Mouse (Mus musculus): ENCODE measurements around the gene Ctcfl. TPM values are rescaled to one million over a fixed set of nuclear protein-coding genes. Genes with fewer than 3 reads are reported as not detected.

The Ctcfl gene
- total RNA-seq, 1 experiment = 8.9 TPM

DNA sequence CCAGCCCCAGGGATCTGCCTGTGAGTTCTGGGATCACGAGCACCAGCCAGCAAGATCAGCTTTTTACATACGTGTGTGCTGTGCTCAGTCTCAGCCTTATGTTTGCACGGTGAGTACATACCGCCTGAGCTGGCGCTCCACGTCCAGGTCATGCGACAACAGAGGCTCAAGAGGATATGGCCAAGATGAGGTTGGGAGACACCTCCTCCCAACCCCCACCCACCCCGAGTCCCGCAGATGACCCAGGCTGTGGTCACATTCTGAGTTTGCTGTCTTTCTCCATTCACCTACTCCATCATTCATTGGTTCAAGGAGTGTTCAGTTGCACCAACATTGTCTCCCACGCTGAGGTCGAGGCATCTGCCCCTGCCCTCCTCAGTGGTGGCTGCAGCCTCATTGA, 34.5 kb downstream of the Ctcfl start:
- Histone ChIP-seq H3K36me3 (ENCODE audit: control insufficient read depth, insufficient read depth, low read length, poor library complexity, severe bottlenecking) (no peaks in the 10 kb centered on the region), H3K4me3 (ENCODE audit: insufficient read depth in 1 of 2, low read depth in 1 of 2, low read length in 2 of 2, poor library complexity in 1 of 2, severe bottlenecking in 1 of 2) (no peak overlapping the region), H3K9me3 (ENCODE audit: control insufficient read depth, insufficient read depth, low read depth, low read length) (no peaks in the 10 kb centered on the region), H3K9ac (ENCODE audit: insufficient read depth, low read depth, low read length, poor library complexity, severe bottlenecking) (no peak overlapping the region), H3K4me1 (ENCODE audit: control insufficient read depth in 2 of 2, insufficient read depth in 2 of 2, low read length in 2 of 2, poor library complexity in 1 of 2) (peaks cover 0 to 9% of the 10 kb centered on the region in 2 experiments; a peak in 1 of 4 replicates), H3K27ac (ENCODE audit: insufficient read depth, low read depth, low read length, poor library complexity, severe bottlenecking) (no peak overlapping the region)
- no peak for DNase-seq (ENCODE audit: low read depth, low spot score)
- in situ Hi-C loops (cut with MboI; ENCODE audit: low sequenced_read_pairs in 2 of 2, unreplicated experiment in 2 of 2) = loop anchor here in 1 of 2 experiments (10.0 kb wide), 1 partner anchor 250 kb away; no protein-coding TSS in a partner anchor
- TF ChIP-seq ZNF384 (IDR thresholded peaks at IDR 0.05; ENCODE audit: low read depth, low read length) = no peak
- no peak for TF ChIP-seq ZC3H11A (IDR thresholded peaks at IDR 0.05; ENCODE audit: borderline replicate concordance, low read depth, low read length)
- no peak for TF ChIP-seq CHD2 (IDR thresholded peaks at IDR 0.05; ENCODE audit: low read depth, low read length)
- TF ChIP-seq HCFC1 (IDR thresholded peaks at IDR 0.05; ENCODE audit: borderline replicate concordance, insufficient read depth, low read length) = no peak
- no peak for TF ChIP-seq MAFK (IDR thresholded peaks at IDR 0.05; ENCODE audit: insufficient read depth, low read depth, low read length)

GRCm38 (mm10) chr2:173083712-173084475, 35.4 kb downstream of the Ctcfl start:
- no peak overlapping the region for H3K27ac ChIP-seq (ENCODE audit: insufficient read depth, low read depth, low read length, poor library complexity, severe bottlenecking)
- in situ Hi-C loops (cut with MboI; ENCODE audit: low sequenced_read_pairs in 2 of 2, unreplicated experiment in 2 of 2) = loop anchor here in 1 of 2 experiments (10.0 kb wide), 1 partner anchor 249 kb away; no protein-coding TSS in a partner anchor

GRCm38 (mm10) chr2:173083106-173083505, 36.2 kb downstream of the Ctcfl start:
- DNase-seq (ENCODE audit: low read depth, low spot score) = no peak
- in situ Hi-C loops (cut with MboI; ENCODE audit: low sequenced_read_pairs in 2 of 2, unreplicated experiment in 2 of 2) = loop anchor here in 1 of 2 experiments (10.0 kb wide), 1 partner anchor 248 kb away; no protein-coding TSS in a partner anchor
- Histone ChIP-seq H3K9me3 (ENCODE audit: control insufficient read depth, insufficient read depth, low read depth, low read length) (no peaks in the 10 kb centered on the region), H3K27ac (ENCODE audit: insufficient read depth, low read depth, low read length, poor library complexity, severe bottlenecking) (no peak overlapping the region), H3K4me3 (ENCODE audit: insufficient read depth in 1 of 2, low read depth in 1 of 2, low read length in 2 of 2, poor library complexity in 1 of 2, severe bottlenecking in 1 of 2) (no peak overlapping the region), H3K9ac (ENCODE audit: insufficient read depth, low read depth, low read length, poor library complexity, severe bottlenecking) (peak overlapping the region; percentile 41; the same call in 1 of the 2 replicates), H3K36me3 (ENCODE audit: control insufficient read depth, insufficient read depth, low read length, poor library complexity, severe bottlenecking) (no peaks in the 10 kb centered on the region), H3K4me1 (ENCODE audit: control insufficient read depth in 2 of 2, insufficient read depth in 2 of 2, low read length in 2 of 2, poor library complexity in 1 of 2) (peaks cover 0 to 9% of the 10 kb centered on the region in 2 experiments; a peak in 1 of 4 replicates)
- TF ChIP-seq MAFK (IDR thresholded peaks at IDR 0.05; ENCODE audit: insufficient read depth, low read depth, low read length) (no peak), CHD2 (IDR thresholded peaks at IDR 0.05; ENCODE audit: low read depth, low read length) (no peak), ZNF384 (IDR thresholded peaks at IDR 0.05; ENCODE audit: low read depth, low read length) (no peak), HCFC1 (IDR thresholded peaks at IDR 0.05; ENCODE audit: borderline replicate concordance, insufficient read depth, low read length) (no peak), ZC3H11A (IDR thresholded peaks at IDR 0.05; ENCODE audit: borderline replicate concordance, low read depth, low read length) (no peak)

More at GRCm38 (mm10) chr2:173083712-173084475, 35.4 kb downstream of the Ctcfl start:
- Histone ChIP-seq H3K36me3 (ENCODE audit: control insufficient read depth, insufficient read depth, low read length, poor library complexity, severe bottlenecking) (no peaks in the 10 kb centered on the region), H3K9ac (ENCODE audit: insufficient read depth, low read depth, low read length, poor library complexity, severe bottlenecking) (peak overlapping the region; percentile 41; the same call in 1 of the 2 replicates), H3K4me3 (ENCODE audit: insufficient read depth in 1 of 2, low read depth in 1 of 2, low read length in 2 of 2, poor library complexity in 1 of 2, severe bottlenecking in 1 of 2) (no peak overlapping the region), H3K4me1 (ENCODE audit: control insufficient read depth in 2 of 2, insufficient read depth in 2 of 2, low read length in 2 of 2, poor library complexity in 1 of 2) (peaks cover 0 to 9% of the 10 kb centered on the region in 2 experiments; a peak in 1 of 4 replicates), H3K9me3 (ENCODE audit: control insufficient read depth, insufficient read depth, low read depth, low read length) (no peaks in the 10 kb centered on the region)
- no peak for TF ChIP-seq HCFC1 (IDR thresholded peaks at IDR 0.05; ENCODE audit: borderline replicate concordance, insufficient read depth, low read length)
- no peak for TF ChIP-seq CHD2 (IDR thresholded peaks at IDR 0.05; ENCODE audit: low read depth, low read length)
- no peak for TF ChIP-seq MAFK (IDR thresholded peaks at IDR 0.05; ENCODE audit: insufficient read depth, low read depth, low read length)
- TF ChIP-seq ZC3H11A (IDR thresholded peaks at IDR 0.05; ENCODE audit: borderline replicate concordance, low read depth, low read length) = no peak
- no peak for TF ChIP-seq ZNF384 (IDR thresholded peaks at IDR 0.05; ENCODE audit: low read depth, low read length)
- DNase-seq (ENCODE audit: low read depth, low spot score) = peak; percentile 75

DNA sequence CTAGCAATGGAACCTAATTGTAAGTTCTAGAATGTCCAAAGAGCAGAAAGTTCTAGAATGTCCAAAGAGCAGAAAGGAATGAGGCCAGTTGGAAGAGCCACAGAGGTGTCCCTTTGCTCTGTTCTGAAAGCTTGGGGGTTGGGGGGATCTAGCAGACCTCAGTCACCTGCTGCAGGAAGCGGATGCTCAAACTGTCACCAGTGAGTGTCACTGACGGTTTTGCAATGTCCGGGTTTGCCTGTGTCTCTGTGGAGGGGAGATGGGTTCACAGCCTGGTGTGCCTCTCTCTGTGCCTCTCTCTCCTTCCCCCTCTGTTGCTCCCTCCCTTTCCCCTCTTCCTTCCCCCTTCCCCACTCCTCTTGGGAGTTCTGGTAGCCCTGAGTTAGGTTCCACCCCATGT, 36.6 kb downstream of the Ctcfl start:
- Histone ChIP-seq H3K9ac (ENCODE audit: insufficient read depth, low read depth, low read length, poor library complexity, severe bottlenecking) (no peak overlapping the region), H3K27ac (ENCODE audit: insufficient read depth, low read depth, low read length, poor library complexity, severe bottlenecking) (no peak overlapping the region), H3K9me3 (ENCODE audit: control insufficient read depth, insufficient read depth, low read depth, low read length) (no peaks in the 10 kb centered on the region), H3K36me3 (ENCODE audit: control insufficient read depth, insufficient read depth, low read length, poor library complexity, severe bottlenecking) (no peaks in the 10 kb centered on the region), H3K4me1 (ENCODE audit: control insufficient read depth in 2 of 2, insufficient read depth in 2 of 2, low read length in 2 of 2, poor library complexity in 1 of 2) (peaks cover 0 to 9% of the 10 kb centered on the region in 2 experiments; a peak in 1 of 4 replicates), H3K4me3 (ENCODE audit: insufficient read depth in 1 of 2, low read depth in 1 of 2, low read length in 2 of 2, poor library complexity in 1 of 2, severe bottlenecking in 1 of 2) (no peak overlapping the region)
- no peak for DNase-seq (ENCODE audit: low read depth, low spot score)
- TF ChIP-seq ZNF384 (IDR thresholded peaks at IDR 0.05; ENCODE audit: low read depth, low read length) = no peak
- no peak for TF ChIP-seq MAFK (IDR thresholded peaks at IDR 0.05; ENCODE audit: insufficient read depth, low read depth, low read length)
- no peak for TF ChIP-seq ZC3H11A (IDR thresholded peaks at IDR 0.05; ENCODE audit: borderline replicate concordance, low read depth, low read length)
- TF ChIP-seq CHD2 (IDR thresholded peaks at IDR 0.05; ENCODE audit: low read depth, low read length) = no peak
- TF ChIP-seq HCFC1 (IDR thresholded peaks at IDR 0.05; ENCODE audit: borderline replicate concordance, insufficient read depth, low read length) = no peak
- in situ Hi-C loops (cut with MboI; ENCODE audit: low sequenced_read_pairs in 2 of 2, unreplicated experiment in 2 of 2) = loop anchor here in 1 of 2 experiments (10.0 kb wide), 1 partner anchor 248 kb away; no protein-coding TSS in a partner anchor
